Mouse (Mus musculus): ENCODE measurements around the gene Brpf1.
"Not testable (repeated sequence)": the region's sequence is repeated elsewhere in the genome, so short reads cannot be mapped to it uniquely, and the experiment has no call there.

Gene Brpf1

GRCm38 (mm10) chr6:113306322-113306985 is 483 bp upstream of the Brpf1 start:
- DNase-seq (ENCODE audit: low read depth, low spot score) = peak; percentile 96

- DNase-seq (ENCODE audit: low read depth, low spot score) = no peak
Measured at GRCm38 (mm10) chr6:113307481-113308121, 664 bp downstream of the Brpf1 start.

- no peak for DNase-seq (ENCODE audit: low read depth, low spot score)
Measured at GRCm38 (mm10) chr6:113308141-113308540, 1.2 kb downstream of the Brpf1 start.

GRCm38 (mm10) chr6:113315972-113316371 is 9.0 kb downstream of the Brpf1 start:
- no peak for DNase-seq (ENCODE audit: low read depth, low spot score)

GRCm38 (mm10) chr6:113326533-113327315 is 19.8 kb downstream of the Brpf1 start, which contains the start of gene Ogg1:
Ogg1 (plus strand) TSS chr6:113326972.
- peak; percentile 98 for DNase-seq (ENCODE audit: low read depth, low spot score)

GRCm38 (mm10) chr6:113329396-113329795 is 22.5 kb downstream of the Brpf1 start:
- DNase-seq (ENCODE audit: low read depth, low spot score) = no peak

GRCm38 (mm10) chr6:113330547-113330946 is 23.6 kb downstream of the Brpf1 start:
- DNase-seq (ENCODE audit: low read depth, low spot score) = no peak

- DNase-seq (ENCODE audit: low read depth, low spot score) = no peak
Measured at GRCm38 (mm10) chr6:113331721-113332120, 24.8 kb downstream of the Brpf1 start.

GRCm38 (mm10) chr6:113332734-113333133 is 25.8 kb downstream of the Brpf1 start:
- not testable (repeated sequence) for DNase-seq (ENCODE audit: low read depth, low spot score)

GRCm38 (mm10) chr6:113333137-113333950 is 26.4 kb downstream of the Brpf1 start:
- peak; percentile 37 for DNase-seq (ENCODE audit: low read depth, low spot score)

GRCm38 (mm10) chr6:113334216-113334615 is 27.3 kb downstream of the Brpf1 start:
- no peak for DNase-seq (ENCODE audit: low read depth, low spot score)

GRCm38 (mm10) chr6:113336852-113337620 is 30.1 kb downstream of the Brpf1 start:
- no peak for DNase-seq (ENCODE audit: low read depth, low spot score)

- no peak for DNase-seq (ENCODE audit: low read depth, low spot score)
Measured at GRCm38 (mm10) chr6:113341574-113341973, 34.6 kb downstream of the Brpf1 start.

GRCm38 (mm10) chr6:113342297-113342696 is 35.4 kb downstream of the Brpf1 start:
- no peak for DNase-seq (ENCODE audit: low read depth, low spot score)

GRCm38 (mm10) chr6:113343177-113344092 is 36.5 kb downstream of the Brpf1 start, which contains the start of gene Camk1:
Camk1 (minus strand) TSS chr6:113343984.
- no peak for DNase-seq (ENCODE audit: low read depth, low spot score)

GRCm38 (mm10) chr6:113344321-113344720 is 37.4 kb downstream of the Brpf1 start:
- DNase-seq (ENCODE audit: low read depth, low spot score) = no peak

GRCm38 (mm10) chr6:113346897-113347296 is 40.0 kb downstream of the Brpf1 start:
- DNase-seq (ENCODE audit: low read depth, low spot score) = no peak

GRCm38 (mm10) chr6:113350538-113350937 is 43.6 kb downstream of the Brpf1 start:
- no peak for DNase-seq (ENCODE audit: low read depth, low spot score)

GRCm38 (mm10) chr6:113351161-113351560 is 44.2 kb downstream of the Brpf1 start:
- no peak for DNase-seq (ENCODE audit: low read depth, low spot score)

GRCm38 (mm10) chr6:113351653-113352052 is 44.7 kb downstream of the Brpf1 start:
- DNase-seq (ENCODE audit: low read depth, low spot score) = no peak
